Mouse (Mus musculus) kidney, postnatal 25 days (tissue): ENCODE data around the gene Zfp131.
"Not testable (repeated sequence)": the region's sequence is repeated elsewhere in the genome, so short reads cannot be mapped to it uniquely, and the experiment has no call there.

Experiments used
- DNase-seq, 2 experiments: peaks; one replicate each; pipeline ENCODE4 v3.0.0; 2021; ENCODE audit warnings: mixed read lengths in 2 of 2

Zfp131 gene

GRCm38 (mm10) chr13:119790761-119791579, at the start of gene Zfp131:
Gene Zfp131 (minus strand): TSS chr13:119790889.
- DNase-seq = peak; percentile 96 to 98

- not testable (repeated sequence) for DNase-seq
Observed at GRCm38 (mm10) chr13:119839982-119840381, 49.3 kb upstream of the Zfp131 start.

- peak in 1 of 2 experiments; percentile 9 for DNase-seq
Observed at GRCm38 (mm10) chr13:119837719-119838337, 47.1 kb upstream of the Zfp131 start.

GRCm38 (mm10) chr13:119836324-119836811, 45.7 kb upstream of the Zfp131 start:
- DNase-seq = peak in 1 of 2 experiments; percentile 14

GRCm38 (mm10) chr13:119835320-119836056, 44.8 kb upstream of the Zfp131 start, which contains the start of gene D13Ertd608e:
Gene D13Ertd608e (plus strand): TSS chr13:119836006.
- DNase-seq = peak; percentile 42

- not testable (repeated sequence) for DNase-seq
Observed at GRCm38 (mm10) chr13:119830116-119830515, 39.4 kb upstream of the Zfp131 start, which contains the start of gene AF067063. Gene AF067063 (minus strand): TSS chr13:119830216.

- no peak for DNase-seq
Observed at GRCm38 (mm10) chr13:119817579-119818206, 27.0 kb upstream of the Zfp131 start.

- DNase-seq = no peak
Observed at GRCm38 (mm10) chr13:119816798-119817197, 26.1 kb upstream of the Zfp131 start.

GRCm38 (mm10) chr13:119810031-119810430, 19.3 kb upstream of the Zfp131 start:
- DNase-seq = no peak

- no peak for DNase-seq
Observed at GRCm38 (mm10) chr13:119808937-119809336, 18.2 kb upstream of the Zfp131 start.

- no peak for DNase-seq
Observed at GRCm38 (mm10) chr13:119797656-119798055, 7.0 kb upstream of the Zfp131 start.

GRCm38 (mm10) chr13:119792791-119793404, 2.2 kb upstream of the Zfp131 start:
- no peak for DNase-seq

- DNase-seq = peak; percentile 10 to 50
Observed at GRCm38 (mm10) chr13:119791580-119792135, 969 bp upstream of the Zfp131 start.

- peak; percentile 52 to 70 for DNase-seq
Observed at GRCm38 (mm10) chr13:119789851-119790717, 605 bp downstream of the Zfp131 start.

GRCm38 (mm10) chr13:119783581-119783980, 7.1 kb downstream of the Zfp131 start:
- no peak for DNase-seq

- no peak for DNase-seq
Observed at GRCm38 (mm10) chr13:119768541-119768940, 22.1 kb downstream of the Zfp131 start.

GRCm38 (mm10) chr13:119766480-119766879, 24.2 kb downstream of the Zfp131 start:
- no peak for DNase-seq

GRCm38 (mm10) chr13:119756831-119757230, 33.9 kb downstream of the Zfp131 start:
- DNase-seq = no peak

- peak; percentile 86 to 95 for DNase-seq
Observed at GRCm38 (mm10) chr13:119755681-119756471, 34.8 kb downstream of the Zfp131 start, which contains the start of gene Nim1k. Gene Nim1k (minus strand): TSS chr13:119755882.

- peak; percentile 55 to 79 for DNase-seq
Observed at GRCm38 (mm10) chr13:119755141-119755547, 35.5 kb downstream of the Zfp131 start.
